Mouse (Mus musculus) CD4-positive naive resting alpha-beta T cell, adult 57 days (primary cell): ENCODE measurements around the gene Ncor2. TPM values are rescaled to one million over a fixed set of nuclear protein-coding genes. Genes with fewer than 3 reads are reported as not detected.

Source experiments
- total RNA-seq: library from RNA; stranded (reverse); gene quantifications from one replicate; pipeline ENCODE4 v1.2.4, GENCODE M21; 2023

The Ncor2 gene
- total RNA-seq, result 173 TPM

DNA sequence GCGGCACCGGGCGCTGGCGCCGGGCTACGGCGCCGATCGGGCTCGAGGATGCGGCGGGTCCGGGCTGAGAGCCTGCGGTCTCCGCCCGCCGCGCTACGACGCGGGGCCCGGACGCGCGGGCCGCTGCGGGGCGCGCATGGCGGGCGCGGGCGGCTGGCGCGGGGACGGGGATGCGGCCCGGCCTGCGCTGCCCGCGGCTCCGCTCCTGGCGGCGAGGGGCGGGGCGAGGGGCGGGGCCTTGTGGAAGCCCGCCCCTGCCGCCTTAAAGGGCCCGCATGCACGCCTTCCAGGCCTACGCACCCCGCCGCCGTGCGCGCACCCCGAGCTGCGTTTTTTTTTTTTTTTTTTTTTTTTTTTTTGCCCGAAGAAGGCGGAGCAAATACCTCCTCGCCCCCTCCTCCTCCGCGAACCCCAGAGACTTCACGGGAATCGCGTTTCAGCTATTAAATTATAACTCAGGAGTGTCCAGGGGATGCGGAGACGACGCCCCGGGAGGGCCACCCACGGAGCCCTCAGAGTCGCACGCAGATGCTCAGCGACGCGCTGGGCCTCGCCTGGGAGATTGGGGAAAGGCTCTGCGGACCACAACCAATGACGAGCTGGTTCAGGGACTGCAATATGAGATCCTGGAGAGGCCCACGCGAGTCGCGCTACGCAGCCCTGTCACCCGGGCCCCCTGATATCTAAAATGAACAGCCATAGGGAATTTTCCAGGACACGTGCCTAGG, at the start of gene Ncor2:
TSS of gene Ncor2 (minus strand) at position 213 of the 728 bp plus-strand sequence.

DNA sequence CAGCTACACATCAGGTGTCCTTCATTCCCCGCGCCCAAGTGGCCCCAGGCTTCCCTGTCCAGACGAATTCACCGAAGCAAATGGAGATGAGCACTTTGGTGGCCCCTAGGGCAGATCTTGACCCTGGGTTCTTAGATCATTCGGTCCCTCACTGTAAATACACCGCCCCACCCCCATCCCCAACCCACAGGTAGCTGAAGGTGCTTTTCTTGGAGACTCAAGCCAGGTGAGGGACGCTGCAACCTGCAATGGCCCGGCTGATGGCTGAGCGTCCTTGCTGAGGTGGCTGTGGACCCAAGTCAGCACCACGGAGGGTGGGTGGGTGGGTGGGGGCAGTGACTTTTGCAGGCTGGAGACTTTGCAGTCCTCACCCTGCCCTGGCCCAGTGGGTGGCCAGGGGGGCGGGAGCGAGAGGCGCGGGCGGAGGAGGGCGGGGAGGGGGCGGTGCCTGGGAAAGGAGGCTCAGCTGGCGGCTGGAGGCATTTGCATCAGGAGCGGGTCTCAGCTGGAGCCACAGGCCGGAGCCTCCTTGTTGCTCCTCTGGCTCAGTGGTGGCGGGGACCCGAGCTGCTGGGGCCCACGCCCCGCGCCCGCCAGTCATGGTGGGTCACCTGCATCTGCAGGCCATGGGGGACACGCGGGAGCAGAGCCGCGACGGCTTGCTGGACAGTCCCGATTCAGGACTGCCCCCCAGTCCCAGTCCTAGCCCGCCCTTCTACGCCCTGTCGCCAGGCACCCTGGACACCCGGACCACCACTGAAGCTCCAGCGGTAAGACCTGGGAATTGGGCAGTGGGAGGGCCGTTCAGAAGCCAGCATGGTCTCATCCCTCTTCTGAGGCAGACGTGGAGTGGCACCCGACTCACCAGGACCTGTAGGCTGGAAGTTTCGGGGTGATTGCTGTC, 175.8 kb downstream of the Ncor2 start, which contains the start of gene Rflna:
TSS of gene Rflna (plus strand) at position 253 of the 904 bp plus-strand sequence.

Other genes with a start within 250 kb of the Ncor2 start
- not detected for gene Rflna, start 176.0 kb downstream of the Ncor2 start, total RNA-seq
- gene Scarb1, start 161.9 kb upstream of the Ncor2 start, total RNA-seq, result 16.0 TPM
- gene Gm10382, start 210.1 kb upstream of the Ncor2 start, total RNA-seq, result not detected
- gene Ubc, start 211.0 kb upstream of the Ncor2 start, total RNA-seq, result 1,562 TPM